Mouse (Mus musculus): ENCODE measurements around the gene Bbs9.

GRCm38 (mm10) chr9:22732646-22733045 is 257.1 kb downstream of the Bbs9 start:
- TF ChIP-seq CHD2 (IDR thresholded peaks at IDR 0.05; ENCODE audit: low read depth, low read length) (no peak), HCFC1 (IDR thresholded peaks at IDR 0.05; ENCODE audit: borderline replicate concordance, insufficient read depth, low read length) (no peak)

Measured in ES-E14 (cell line).